Mouse (Mus musculus) forebrain, embryonic 11.5 days (tissue): ENCODE measurements around the gene Terb1. TPM values are rescaled to one million over a fixed set of nuclear protein-coding genes. Genes with fewer than 3 reads are reported as not detected.

ENCODE experiments used
- ATAC-seq: fragments of 200-750 bp; cut with Nextera tagmentation; replicated peaks from 2 replicates; pipeline ENCODE4 v1.8.0; 2017; ENCODE audit warnings: moderate TSS enrichment; ENCODE audit not compliant: low FRiP score
- DNase-seq: peaks from one replicate; pipeline ENCODE4 v3.0.0-alpha.2; 2017; ENCODE audit warnings: low spot score
- H3K27ac ChIP-seq: fragments of 300-500 bp; sonication (generic); 2 replicates; pipeline ENCODE4 v1.5.1; 2014; ENCODE audit warnings: low read depth, low read length
- H3K27me3 ChIP-seq: fragments of 300-500 bp; sonication (generic); 2 replicates; pipeline ENCODE4 v1.6.1; 2014; ENCODE audit warnings: mild to moderate bottlenecking, low read length, mixed read lengths; ENCODE audit not compliant: control insufficient read depth, insufficient read depth
- H3K36me3 ChIP-seq: fragments of 300-500 bp; sonication (generic); 2 replicates; pipeline ENCODE4 v1.6.1; 2014; ENCODE audit warnings: mild to moderate bottlenecking, low read length, moderate library complexity, mixed read lengths; ENCODE audit not compliant: control insufficient read depth, insufficient read depth
- H3K4me1 ChIP-seq: fragments of 300-500 bp; sonication (generic); replicated peaks from 2 replicates; pipeline ENCODE4 v1.6.1; 2014; ENCODE audit warnings: low read length, mixed read lengths; ENCODE audit not compliant: control insufficient read depth, insufficient read depth
- H3K4me2 ChIP-seq: fragments of 300-500 bp; sonication (generic); 2 replicates; pipeline ENCODE4 v1.6.1; 2014; ENCODE audit warnings: low read depth, mild to moderate bottlenecking, low read length, moderate library complexity, mixed read lengths; ENCODE audit not compliant: severe bottlenecking
- H3K4me3 ChIP-seq: fragments of 300-500 bp; sonication (generic); 2 replicates; pipeline ENCODE4 v1.5.1; 2014; ENCODE audit warnings: low read depth, low read length
- H3K9ac ChIP-seq: fragments of 300-500 bp; sonication (generic); 2 replicates; pipeline ENCODE4 v1.6.1; 2014; ENCODE audit warnings: low read length
- H3K9me3 ChIP-seq: fragments of 300-500 bp; sonication (generic); 2 replicates; pipeline ENCODE4 v1.6.1; 2016; ENCODE audit warnings: low read length, mixed read lengths; ENCODE audit not compliant: control insufficient read depth
- WGBS: fragments of 180-500 bp; shearing (Covaris S2); extraction: QIAGEN DNeasy Blood & Tissue Kit; methylation state at CpG from one replicate; pipeline ENCODE4 v1.1.7; 2014; 5-methylcytosine and 5-hydroxymethylcytosine counted together
- polyA plus RNA-seq: library from polyadenylated mRNA; unstranded; fragments of >200 nt; fragmentation: Nextera tagmentation; extraction: Ambion mirVana; gene quantifications from 2 replicates; pipeline ENCODE4 v1.2.1, GENCODE M21; 2014

The Terb1 gene
- polyA plus RNA-seq, 1 experiment from 2014 or later = 0.15 TPM

DNA sequence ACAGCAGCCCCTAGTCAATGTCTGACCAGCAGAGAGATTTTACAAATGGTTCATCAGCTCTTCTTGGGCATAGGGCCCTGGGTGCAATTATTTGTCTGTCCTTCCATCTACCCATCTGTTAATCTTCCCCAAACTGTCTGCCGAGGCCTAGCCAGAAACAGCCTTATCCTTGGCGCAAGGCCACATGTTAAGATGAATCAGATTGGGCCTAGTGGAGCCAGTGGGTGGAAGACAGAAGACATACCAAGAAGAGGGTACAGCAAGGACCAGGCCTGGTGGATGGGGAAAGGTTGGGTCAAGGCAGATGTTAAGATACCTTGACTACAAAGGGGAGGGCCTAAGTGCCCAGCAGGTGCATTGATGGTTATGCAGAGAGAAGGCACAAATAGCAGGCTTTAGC is 29.9 kb upstream of the Terb1 start:
- H3K9me3 ChIP-seq = no peaks in the 10 kb centered on the region
- 93% methylated on average over 2 of the region's 2 CpGs for WGBS
- DNase-seq = no peak
- H3K4me2 ChIP-seq = no peak overlapping the region
- no peaks in the 10 kb centered on the region for H3K36me3 ChIP-seq
- no peak for ATAC-seq
- no peak overlapping the region for H3K9ac ChIP-seq
- H3K4me1 ChIP-seq = peaks cover 3% of the 10 kb centered on the region; the same call in 1 of the 2 replicates
- peaks cover 47% of the 10 kb centered on the region for H3K27me3 ChIP-seq
- no peak overlapping the region for H3K27ac ChIP-seq
- H3K4me3 ChIP-seq = no peak overlapping the region

DNA sequence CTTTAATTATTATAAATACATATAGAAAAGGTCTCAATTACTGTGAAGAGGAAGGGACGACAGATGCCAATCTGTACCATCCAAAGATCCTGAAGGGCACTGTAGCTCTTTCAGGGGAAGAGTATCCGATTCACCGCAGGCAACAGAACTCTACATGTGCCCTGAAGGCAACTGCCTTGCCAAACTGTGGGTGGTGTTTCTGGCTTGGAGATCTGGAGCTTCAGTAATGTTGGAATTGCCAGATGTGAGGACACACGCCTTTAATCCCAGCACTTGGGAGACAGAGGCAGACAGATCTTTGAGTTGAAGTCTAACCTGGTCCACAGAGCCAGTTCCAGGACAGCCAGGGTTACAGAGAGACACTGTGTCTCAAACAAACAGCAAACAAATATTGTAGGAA is 29.2 kb upstream of the Terb1 start:
- ATAC-seq (no peak), DNase-seq (no peak)
- Histone ChIP-seq H3K4me2 (no peak overlapping the region), H3K36me3 (no peaks in the 10 kb centered on the region), H3K27me3 (peaks cover 47% of the 10 kb centered on the region), H3K4me3 (no peak overlapping the region), H3K27ac (no peak overlapping the region), H3K4me1 (peaks cover 3% of the 10 kb centered on the region; the same call in 1 of the 2 replicates), H3K9me3 (no peaks in the 10 kb centered on the region), H3K9ac (no peak overlapping the region)
- 89% methylated on average over 4 of the region's 4 CpGs for WGBS

DNA sequence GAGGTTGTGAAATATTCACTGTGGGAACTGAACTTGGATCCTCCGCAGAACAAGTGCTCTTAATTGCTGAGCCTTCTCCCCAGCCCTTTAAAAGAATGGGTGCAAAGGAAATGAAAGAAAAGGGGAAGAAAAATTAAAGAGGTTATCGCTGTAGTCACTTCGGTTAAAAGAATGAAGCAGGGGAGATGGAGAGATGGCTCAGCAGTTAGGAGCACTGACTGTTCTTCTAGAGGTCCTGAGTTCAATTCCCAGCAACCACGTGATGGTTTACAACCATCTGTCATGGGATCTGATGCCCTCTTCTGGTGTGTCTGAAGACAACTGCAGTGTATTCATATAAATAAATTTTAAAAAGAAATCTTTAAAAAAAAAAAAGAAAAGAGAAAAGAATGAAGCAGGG is 26.3 kb upstream of the Terb1 start:
- H3K4me1 ChIP-seq = peaks cover 8% of the 10 kb centered on the region; the same call in 1 of the 2 replicates
- 81% methylated on average over 4 of the region's 4 CpGs for WGBS
- H3K36me3 ChIP-seq = no peaks in the 10 kb centered on the region
- H3K4me2 ChIP-seq = no peak overlapping the region
- DNase-seq (no peak), ATAC-seq (no peak)
- no peak overlapping the region for H3K27ac ChIP-seq
- H3K9me3 ChIP-seq = no peaks in the 10 kb centered on the region
- H3K27me3 ChIP-seq = peaks cover 23% of the 10 kb centered on the region
- no peak overlapping the region for H3K4me3 ChIP-seq
- H3K9ac ChIP-seq = no peak overlapping the region

DNA sequence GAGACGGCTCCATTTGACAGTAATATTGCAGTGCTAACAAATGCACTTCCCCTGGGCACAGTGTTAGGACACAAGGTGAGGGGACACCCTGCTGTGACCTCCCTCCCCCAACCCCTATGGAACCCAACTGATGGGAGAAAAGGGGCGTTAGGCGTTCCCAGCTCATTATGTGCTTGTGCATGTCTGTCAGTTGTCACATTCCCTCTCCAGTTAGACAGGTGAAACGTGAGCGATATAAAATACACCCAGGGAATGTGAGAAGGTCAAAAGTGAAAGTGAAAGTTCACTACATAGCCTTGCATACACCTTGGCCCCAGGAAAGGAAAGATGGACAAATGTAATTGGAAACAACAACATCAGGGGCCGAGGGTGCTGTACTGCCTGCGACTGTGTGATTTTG is 25.7 kb upstream of the Terb1 start:
- no peaks in the 10 kb centered on the region for H3K36me3 ChIP-seq
- no peak overlapping the region for H3K9ac ChIP-seq
- 0 out of 2 replicates have a peak, but pooled peaks cover 6% of the 10 kb centered on the region for H3K4me1 ChIP-seq
- ATAC-seq (no peak), DNase-seq (no peak)
- H3K27ac ChIP-seq = no peak overlapping the region
- H3K27me3 ChIP-seq = peaks cover 16% of the 10 kb centered on the region
- 38% methylated on average over 7 of the region's 7 CpGs for WGBS
- H3K4me3 ChIP-seq = no peak overlapping the region
- H3K9me3 ChIP-seq = no peaks in the 10 kb centered on the region
- no peak overlapping the region; the same call in 1 of the 2 replicates for H3K4me2 ChIP-seq

DNA sequence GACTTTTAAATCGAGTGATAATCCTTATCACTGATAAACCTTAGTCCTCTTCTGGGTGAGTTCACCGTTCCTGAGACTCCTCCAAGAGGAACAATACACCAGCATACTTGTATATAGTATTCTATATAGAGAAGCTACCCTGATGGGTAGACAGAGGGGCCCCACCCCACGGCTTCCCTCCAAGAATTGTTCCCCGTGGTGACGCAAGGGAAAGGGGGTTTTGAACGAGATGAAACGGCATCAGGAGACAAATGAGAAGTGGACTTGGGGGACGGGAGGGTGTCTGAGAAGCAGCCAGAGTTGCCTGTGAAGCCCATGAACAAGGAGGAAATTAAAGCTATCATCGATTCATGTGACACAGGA is 25.1 kb upstream of the Terb1 start:
- DNase-seq (no peak), ATAC-seq (peak; percentile 77)
- no peak overlapping the region for H3K27ac ChIP-seq
- no peaks in the 10 kb centered on the region for H3K9me3 ChIP-seq
- H3K27me3 ChIP-seq = peaks cover 10% of the 10 kb centered on the region
- no peaks in the 10 kb centered on the region; the same call in 1 of the 2 replicates for H3K36me3 ChIP-seq
- H3K4me3 ChIP-seq = peak overlapping the region; percentile 98
- H3K4me1 ChIP-seq = 0 out of 2 replicates have a peak, but pooled peaks cover 6% of the 10 kb centered on the region
- WGBS = 11% methylated on average over 9 of the region's 9 CpGs
- H3K4me2 ChIP-seq = peak overlapping the region; percentile 49
- H3K9ac ChIP-seq = peak overlapping the region; percentile 9

DNA sequence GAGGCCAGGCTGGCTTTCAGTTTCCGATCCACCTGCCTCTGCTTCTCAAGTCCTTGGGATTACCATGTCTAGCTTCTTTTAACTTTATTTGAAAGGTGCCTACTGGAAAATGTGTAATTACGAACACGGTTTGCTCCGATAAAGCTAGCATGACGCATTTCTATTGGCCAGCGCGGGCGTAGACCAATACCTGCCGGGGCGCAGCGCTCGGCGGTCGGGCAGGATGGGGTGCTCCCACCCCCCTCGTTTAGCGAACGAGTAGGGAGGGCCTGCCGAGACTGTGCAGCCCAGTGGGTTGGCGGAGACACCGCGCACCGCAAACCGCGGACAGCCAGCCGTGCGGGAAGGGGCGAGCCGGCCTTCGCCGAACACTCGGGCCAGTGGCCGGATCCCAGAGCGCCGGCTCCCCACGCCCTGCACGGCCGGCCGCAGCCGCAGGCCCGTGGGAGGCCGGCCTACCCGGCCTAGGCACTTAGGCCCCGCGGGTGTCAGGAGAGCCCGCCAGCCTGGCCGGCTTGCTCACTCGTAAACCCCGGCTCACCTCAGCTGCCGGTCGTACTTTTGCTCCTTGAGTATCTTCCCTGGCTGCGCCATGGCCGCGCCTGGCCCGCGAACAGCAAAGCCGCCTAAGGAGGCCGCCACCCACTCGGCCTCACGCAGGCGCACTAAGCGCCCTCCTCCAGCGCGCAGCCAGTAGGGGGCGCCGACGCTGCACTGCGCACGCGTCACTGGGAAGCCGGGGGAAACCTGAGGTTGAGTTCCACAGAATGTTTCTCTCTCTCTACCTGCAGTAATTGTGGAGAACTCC is 24.5 kb upstream of the Terb1 start, which contains the start of the genes Nae1 and Car7:
Nae1 (minus strand) TSS at position 667 of the 808 bp plus-strand sequence.
Car7 (plus strand) TSS at position 719 of the 808 bp plus-strand sequence.
- Histone ChIP-seq H3K36me3 (no peaks in the 10 kb centered on the region; the same call in 1 of the 2 replicates), H3K4me1 (0 out of 2 replicates have a peak, but pooled peaks cover 6% of the 10 kb centered on the region), H3K9me3 (no peaks in the 10 kb centered on the region), H3K27me3 (peaks cover 4% of the 10 kb centered on the region), H3K4me3 (peak within 1 kb of the TSS; percentile 98), H3K27ac (0 out of 2 replicates have a peak within 1 kb of the TSS, but pooled peaks have one; percentile 41), H3K4me2 (peak within 1 kb of the TSS; percentile 49), H3K9ac (peak within 1 kb of the TSS; percentile 93)
- ATAC-seq = peak; percentile 98
- DNase-seq = peak; percentile 96
- WGBS = under 1% methylated on average over 70 of the region's 70 CpGs

DNA sequence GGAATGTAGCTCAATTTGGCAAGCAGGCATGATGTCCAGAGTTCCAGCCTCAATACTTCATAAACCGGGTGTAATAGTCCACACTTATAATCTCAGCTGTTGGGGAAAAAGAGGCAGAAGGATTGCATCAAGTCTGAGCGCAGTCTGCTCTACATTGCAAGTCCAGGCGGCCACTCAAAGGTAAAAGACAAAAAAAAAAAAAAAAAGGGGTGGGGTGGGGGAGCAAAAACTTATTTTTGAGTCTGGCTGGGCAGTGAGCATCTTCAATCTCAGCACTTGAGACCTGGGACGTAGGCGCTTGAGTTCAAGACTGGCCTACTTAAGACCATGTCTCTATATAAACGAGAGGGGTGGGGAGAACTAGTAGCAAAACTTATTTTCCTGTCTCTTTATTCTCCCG is 23.8 kb upstream of the Terb1 start:
- Histone ChIP-seq H3K27me3 (no peaks in the 10 kb centered on the region), H3K36me3 (no peaks in the 10 kb centered on the region; the same call in 1 of the 2 replicates), H3K4me2 (peak overlapping the region; percentile 49), H3K4me1 (0 out of 2 replicates have a peak, but pooled peaks cover 6% of the 10 kb centered on the region), H3K4me3 (peak overlapping the region; percentile 98), H3K9ac (peak overlapping the region; percentile 93), H3K9me3 (no peaks in the 10 kb centered on the region), H3K27ac (no peak overlapping the region)
- ATAC-seq (0 out of 2 replicates have a peak, but pooled peaks have one; percentile 5), DNase-seq (no peak)
- WGBS = 27% methylated on average over 7 of the region's 7 CpGs

DNA sequence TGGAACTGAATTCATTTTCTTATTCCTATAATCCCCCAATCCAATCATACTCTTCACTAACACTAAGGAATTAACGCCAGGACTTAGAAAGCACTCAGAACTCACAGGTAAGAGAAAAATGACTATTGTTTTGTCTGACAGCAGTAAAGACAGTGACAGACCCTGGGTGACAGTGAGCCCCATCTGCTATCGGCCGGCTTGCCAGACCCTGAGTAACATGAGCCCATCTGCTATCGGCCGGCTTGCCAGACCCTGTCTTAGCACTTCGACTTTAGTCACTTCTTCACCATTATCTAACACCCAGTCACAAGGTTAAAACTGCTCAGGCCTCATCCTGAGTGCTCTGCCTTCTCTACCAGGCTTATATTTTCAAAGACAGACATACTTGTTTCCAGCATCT is 20.0 kb upstream of the Terb1 start:
- Histone ChIP-seq H3K27ac (no peak overlapping the region), H3K4me3 (no peak overlapping the region), H3K36me3 (no peaks in the 10 kb centered on the region; the same call in 1 of the 2 replicates), H3K27me3 (no peaks in the 10 kb centered on the region), H3K4me2 (no peak overlapping the region), H3K4me1 (0 out of 2 replicates have a peak, but pooled peaks cover 6% of the 10 kb centered on the region), H3K9me3 (no peaks in the 10 kb centered on the region), H3K9ac (no peak overlapping the region)
- 95% methylated on average over 6 of the region's 6 CpGs for WGBS
- no peak for ATAC-seq
- DNase-seq = no peak
